Mouse (Mus musculus) intestine, embryonic 15.5 days (tissue): ENCODE measurements around the gene Fam185a. TPM values are rescaled to one million over a fixed set of nuclear protein-coding genes. Genes with fewer than 3 reads are reported as not detected.

Experiments used
- ATAC-seq: fragments of 200-750 bp; cut with Nextera tagmentation; 2 replicates; pipeline ENCODE4 v1.8.0; 2017; ENCODE audit warnings: moderate TSS enrichment, moderate library complexity
- H3K27ac ChIP-seq: fragments of 300-500 bp; sonication (generic); 2 replicates; pipeline ENCODE4 v1.5.1; 2015; ENCODE audit warnings: mild to moderate bottlenecking, inconsistent platforms
- H3K27me3 ChIP-seq: fragments of 300-500 bp; sonication (generic); replicated peaks from 2 replicates; pipeline ENCODE4 v1.6.1; 2015; ENCODE audit warnings: inconsistent platforms
- H3K36me3 ChIP-seq: fragments of 300-500 bp; sonication (generic); 2 replicates; pipeline ENCODE4 v1.6.1; 2015; ENCODE audit warnings: inconsistent platforms
- H3K4me1 ChIP-seq: fragments of 300-500 bp; sonication (generic); replicated peaks from 2 replicates; pipeline ENCODE4 v1.6.1; 2015; ENCODE audit warnings: inconsistent platforms
- H3K4me2 ChIP-seq: fragments of 300-500 bp; sonication (generic); replicated peaks from 2 replicates; pipeline ENCODE4 v1.6.1; 2015; ENCODE audit warnings: mild to moderate bottlenecking, inconsistent platforms
- H3K4me3 ChIP-seq: fragments of 300-500 bp; sonication (generic); replicated peaks from 2 replicates; pipeline ENCODE4 v1.5.1; 2015; ENCODE audit warnings: inconsistent platforms
- H3K9ac ChIP-seq: fragments of 300-500 bp; sonication (generic); 2 replicates; pipeline ENCODE4 v1.6.1; 2015; ENCODE audit warnings: inconsistent platforms
- H3K9me3 ChIP-seq: fragments of 300-500 bp; sonication (generic); 2 replicates; pipeline ENCODE4 v1.6.1; 2016; ENCODE audit warnings: inconsistent platforms
- WGBS: fragments of 180-500 bp; shearing (Covaris S2); methylation state at CpG from one replicate; pipeline ENCODE4 v1.1.7; 2015; 5-methylcytosine and 5-hydroxymethylcytosine counted together
- polyA plus RNA-seq: library from polyadenylated mRNA; unstranded; fragments of >200 nt; fragmentation: Nextera tagmentation; extraction: Ambion mirVana; gene quantifications from 2 replicates; pipeline ENCODE4 v1.2.1, GENCODE M21; 2015

The Fam185a gene
- polyA plus RNA-seq: 9.7 and 10.4 TPM in 2 replicates

DNA sequence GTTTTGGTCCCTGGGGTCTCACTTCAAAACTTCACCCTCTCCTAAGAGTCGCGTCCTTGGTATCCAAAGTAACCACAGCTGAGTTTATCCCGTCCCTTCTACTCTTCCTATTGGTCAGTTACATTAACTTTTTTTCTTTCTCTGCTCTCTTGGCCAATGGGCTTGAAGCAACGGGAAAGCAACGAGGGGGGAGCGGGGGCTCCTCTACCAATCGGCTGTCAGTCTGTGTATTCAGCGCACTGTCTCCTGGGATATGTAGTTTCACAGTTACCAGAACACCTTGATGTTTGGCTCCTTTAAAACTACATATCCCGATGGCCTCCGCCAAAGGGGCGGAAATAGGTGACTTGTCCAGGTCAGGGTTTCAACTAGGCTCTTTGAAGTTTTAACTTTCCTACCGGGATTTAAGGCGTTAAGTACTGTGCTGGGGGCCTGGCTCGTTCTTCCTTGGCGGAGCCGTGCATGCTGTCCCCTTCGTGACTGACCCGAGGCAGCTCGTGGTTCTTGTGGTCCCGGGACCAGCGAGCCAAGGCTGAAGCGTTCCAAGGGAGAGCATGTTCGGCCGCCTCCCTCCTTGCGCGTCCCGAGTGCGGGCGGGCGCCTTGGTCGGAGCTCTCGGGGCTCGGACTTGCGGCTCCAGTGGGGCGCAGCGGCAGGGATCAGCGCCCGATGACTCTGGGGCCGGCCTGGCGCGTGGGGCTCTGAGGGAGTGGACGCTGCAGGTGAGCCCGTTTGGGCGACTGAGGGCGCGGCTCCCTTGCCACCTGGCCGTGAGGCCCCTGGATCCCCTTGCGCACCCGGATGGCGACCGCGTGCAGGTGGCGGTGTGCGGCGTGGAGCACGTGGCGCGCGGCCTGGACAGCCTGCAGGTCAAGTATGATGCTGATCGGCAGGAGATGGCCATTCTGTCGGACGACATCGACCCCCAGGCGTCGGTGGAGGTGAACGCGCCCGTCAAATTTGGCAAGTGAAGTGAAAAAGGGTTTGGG is at the start of gene Fam185a, which contains the start of gene Ccdc146:
Gene Fam185a, plus strand, starts transcription at position 345 of the 989 bp plus-strand sequence.
Gene Ccdc146, minus strand, starts transcription at position 64 of the 989 bp plus-strand sequence.
- peak within 1 kb of the TSS; percentile 78 for H3K9ac ChIP-seq
- peak; percentile 100 for ATAC-seq
- H3K4me2 ChIP-seq: peak within 1 kb of the TSS; percentile 94
- H3K9me3 ChIP-seq: no peaks in the 10 kb centered on the region
- H3K4me3 ChIP-seq: peak within 1 kb of the TSS; percentile 81
- peak within 1 kb of the TSS; percentile 77 for H3K27ac ChIP-seq
- H3K4me1 ChIP-seq: no peaks in the 10 kb centered on the region
- no peaks in the 10 kb centered on the region for H3K27me3 ChIP-seq
- WGBS: under 1% methylated on average over 67 of the region's 68 CpGs
- no peaks in the 10 kb centered on the region for H3K36me3 ChIP-seq

DNA sequence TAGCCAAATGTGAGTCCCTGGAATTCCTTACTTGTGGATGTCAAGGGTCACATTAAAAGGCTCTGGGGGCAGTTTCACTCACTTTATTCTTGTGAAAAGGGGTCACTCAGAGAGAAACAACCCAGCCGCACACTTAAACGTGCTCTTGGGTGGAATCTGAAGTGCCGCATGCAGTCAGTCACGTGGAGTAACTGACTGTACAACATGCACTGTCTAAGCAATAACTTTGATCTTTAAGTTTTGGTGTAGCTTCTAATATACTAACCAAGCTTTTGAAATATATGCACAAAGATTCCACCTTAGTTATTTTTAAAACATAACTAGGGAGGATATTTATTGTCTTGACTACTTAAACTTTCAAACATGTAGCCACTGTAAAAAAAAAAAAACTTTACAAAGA is 47.8 kb upstream of the Fam185a start:
- ATAC-seq: no peak
- WGBS: 75% methylated on average over 4 of the region's 4 CpGs
- Histone ChIP-seq H3K27ac (no peak overlapping the region), H3K4me1 (peaks cover 6% of the 10 kb centered on the region), H3K9me3 (no peaks in the 10 kb centered on the region), H3K27me3 (no peaks in the 10 kb centered on the region), H3K9ac (no peak overlapping the region), H3K36me3 (no peaks in the 10 kb centered on the region), H3K4me3 (no peak overlapping the region), H3K4me2 (no peak overlapping the region)

DNA sequence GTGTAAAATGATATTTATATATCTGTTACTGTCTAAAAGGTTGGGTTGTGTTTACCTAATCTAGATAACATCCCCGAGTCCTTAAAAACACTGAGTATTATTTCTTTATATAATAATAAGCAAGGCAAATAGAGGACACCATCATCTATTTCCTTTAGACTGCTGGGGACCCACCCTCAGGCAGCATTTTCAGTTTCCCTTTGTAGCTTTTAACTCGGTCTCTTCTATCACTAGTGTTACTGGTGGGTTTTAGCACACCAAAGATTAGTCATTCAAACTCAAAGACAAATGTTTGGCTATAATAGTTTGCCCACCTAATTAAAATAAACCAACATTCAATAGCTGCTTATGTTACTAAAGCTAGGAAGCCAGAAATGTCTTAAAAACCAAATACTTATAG is 46.4 kb upstream of the Fam185a start:
- no peak overlapping the region for H3K27ac ChIP-seq
- no peaks in the 10 kb centered on the region for H3K36me3 ChIP-seq
- peaks cover 10% of the 10 kb centered on the region; the same call in 1 of the 2 replicates for H3K4me1 ChIP-seq
- 47% methylated on average over 2 of the region's 2 CpGs for WGBS
- H3K4me2 ChIP-seq: no peak overlapping the region
- H3K27me3 ChIP-seq: no peaks in the 10 kb centered on the region
- H3K4me3 ChIP-seq: no peak overlapping the region
- H3K9ac ChIP-seq: no peak overlapping the region
- no peaks in the 10 kb centered on the region for H3K9me3 ChIP-seq
- no peak for ATAC-seq

- H3K9me3 ChIP-seq: no peaks in the 10 kb centered on the region
- H3K4me1 ChIP-seq: peaks cover 17% of the 10 kb centered on the region
- H3K27ac ChIP-seq: no peak overlapping the region
- H3K4me2 ChIP-seq: no peak overlapping the region
- ATAC-seq: 0 out of 2 replicates have a peak, but pooled peaks have one; percentile 32
- no peak overlapping the region for H3K4me3 ChIP-seq
- no peaks in the 10 kb centered on the region for H3K36me3 ChIP-seq
- WGBS: 21% methylated on average over 6 of the region's 6 CpGs
- no peaks in the 10 kb centered on the region for H3K27me3 ChIP-seq
- no peak overlapping the region for H3K9ac ChIP-seq
These were observed 42.8 kb upstream of the Fam185a start for GRCm38 (mm10) chr5:21381986-21382385.

GRCm38 (mm10) chr5:21382678-21383077 is 42.1 kb upstream of the Fam185a start:
- no peaks in the 10 kb centered on the region for H3K9me3 ChIP-seq
- H3K4me3 ChIP-seq: no peak overlapping the region
- no peak for ATAC-seq
- peaks cover 17% of the 10 kb centered on the region for H3K4me1 ChIP-seq
- H3K4me2 ChIP-seq: no peak overlapping the region
- no peaks in the 10 kb centered on the region for H3K27me3 ChIP-seq
- no peak overlapping the region for H3K9ac ChIP-seq
- 32% methylated on average over 6 of the region's 6 CpGs for WGBS
- H3K27ac ChIP-seq: no peak overlapping the region
- H3K36me3 ChIP-seq: no peaks in the 10 kb centered on the region

DNA sequence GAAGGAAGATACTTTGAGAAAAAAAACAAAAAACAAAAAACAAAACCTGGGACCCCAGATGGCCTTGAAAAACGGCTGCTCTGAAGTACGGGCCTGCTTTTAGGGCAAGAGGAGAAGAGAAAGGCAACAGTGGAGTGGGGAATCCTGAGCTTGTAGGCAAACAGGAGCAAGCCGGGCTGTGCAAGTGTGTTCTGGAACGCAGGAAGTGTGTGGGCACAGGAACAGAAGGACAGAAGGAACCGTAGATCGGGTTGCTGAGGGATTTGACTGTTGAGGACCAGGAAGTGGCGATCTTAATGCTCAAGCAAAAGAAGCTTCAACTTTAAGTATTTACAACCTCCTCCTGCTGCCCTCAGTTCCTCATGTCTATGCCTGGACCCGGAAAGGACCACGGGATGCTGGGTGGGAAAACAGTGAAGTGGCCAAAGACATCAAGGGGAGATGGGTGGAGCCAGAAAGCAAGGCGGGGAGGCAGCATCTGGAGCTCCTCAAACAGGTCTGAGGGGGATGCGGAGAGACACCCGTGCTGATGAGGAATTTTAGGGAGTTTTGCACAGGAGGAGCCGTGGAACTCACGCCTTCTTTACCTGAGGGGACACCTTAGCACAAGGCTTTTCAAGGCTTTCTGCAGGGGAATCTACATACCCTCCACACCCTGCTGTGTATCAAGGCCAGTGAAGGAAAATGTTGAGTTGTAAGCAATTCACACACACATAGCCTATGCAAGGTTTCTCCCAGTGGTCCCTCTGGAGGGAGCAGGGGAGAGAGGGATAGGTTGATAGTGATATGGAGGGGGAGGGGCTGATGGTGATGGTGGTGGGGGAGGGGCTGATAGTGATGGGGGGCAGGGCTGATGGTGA is 41.1 kb upstream of the Fam185a start:
- no peaks in the 10 kb centered on the region for H3K36me3 ChIP-seq
- no peaks in the 10 kb centered on the region for H3K9me3 ChIP-seq
- H3K27ac ChIP-seq: peak overlapping the region; percentile 48; the same call in 1 of the 2 replicates
- WGBS: 30% methylated on average over 14 of the region's 14 CpGs
- no peak overlapping the region for H3K9ac ChIP-seq
- peaks cover 17% of the 10 kb centered on the region for H3K4me1 ChIP-seq
- no peak overlapping the region for H3K4me3 ChIP-seq
- peak; percentile 50 for ATAC-seq
- no peak overlapping the region; the same call in 1 of the 2 replicates for H3K4me2 ChIP-seq
- no peaks in the 10 kb centered on the region for H3K27me3 ChIP-seq

DNA sequence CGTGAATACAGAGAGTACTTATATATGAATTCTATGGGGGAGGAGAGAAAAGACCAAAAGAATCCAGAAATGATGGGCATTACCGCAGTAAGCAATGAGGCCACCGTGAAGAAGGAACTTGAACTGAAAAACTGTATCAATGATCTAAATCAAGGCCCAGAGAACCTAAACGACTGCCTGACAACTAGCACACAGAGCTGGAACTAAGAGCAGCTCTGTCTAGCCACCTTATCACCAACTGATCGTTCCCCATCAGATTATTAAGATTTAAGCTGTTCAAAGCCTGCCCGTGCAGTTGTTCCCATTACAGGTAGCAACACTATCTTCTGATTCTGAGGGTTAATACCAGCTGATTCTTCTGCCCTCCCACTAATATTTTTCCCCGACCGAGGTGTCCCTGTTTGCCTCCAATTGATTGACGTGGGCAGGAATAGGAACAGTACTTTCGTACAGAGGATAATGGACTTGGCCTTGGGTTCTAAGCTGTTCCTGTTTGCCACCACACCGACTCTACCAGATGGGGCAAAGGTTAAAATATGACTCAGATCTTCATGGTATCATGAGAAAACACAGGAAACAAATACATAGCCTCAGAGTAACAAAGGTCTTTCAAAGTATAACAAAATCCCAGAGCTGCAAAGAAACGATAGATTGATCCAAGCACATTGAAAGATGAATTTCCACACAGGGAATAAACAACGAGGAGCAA is 40.4 kb upstream of the Fam185a start:
- no peak for ATAC-seq
- H3K9me3 ChIP-seq: no peaks in the 10 kb centered on the region
- no peak overlapping the region for H3K4me3 ChIP-seq
- WGBS: 65% methylated on average over 13 of the region's 13 CpGs
- no peaks in the 10 kb centered on the region for H3K36me3 ChIP-seq
- H3K4me1 ChIP-seq: peaks cover 17% of the 10 kb centered on the region
- H3K27me3 ChIP-seq: no peaks in the 10 kb centered on the region
- H3K27ac ChIP-seq: no peak overlapping the region
- no peak overlapping the region for H3K4me2 ChIP-seq
- H3K9ac ChIP-seq: no peak overlapping the region

DNA sequence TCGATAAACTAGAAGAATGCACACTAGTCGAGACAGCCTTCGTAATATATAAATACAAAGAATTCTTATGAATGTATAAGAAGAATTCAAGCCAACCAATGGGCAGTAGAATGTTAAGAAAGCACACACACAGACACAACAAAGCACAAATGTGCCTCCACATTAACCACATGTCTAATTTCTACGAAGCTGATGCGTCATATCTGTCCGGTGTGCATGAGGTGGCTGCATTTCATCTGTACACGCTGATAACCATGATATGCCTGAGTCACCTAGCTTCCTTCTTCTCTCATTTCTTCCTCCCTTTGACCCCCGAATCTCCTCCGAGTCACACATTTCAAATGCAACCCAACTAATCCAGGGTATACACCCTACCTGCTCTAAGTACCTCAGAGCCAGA is 39.8 kb upstream of the Fam185a start:
- H3K36me3 ChIP-seq: no peaks in the 10 kb centered on the region
- H3K9me3 ChIP-seq: no peaks in the 10 kb centered on the region
- WGBS: 85% methylated on average over 9 of the region's 9 CpGs
- H3K27me3 ChIP-seq: no peaks in the 10 kb centered on the region
- H3K9ac ChIP-seq: no peak overlapping the region
- no peak overlapping the region for H3K27ac ChIP-seq
- no peak overlapping the region for H3K4me3 ChIP-seq
- peaks cover 17% of the 10 kb centered on the region for H3K4me1 ChIP-seq
- ATAC-seq: no peak
- no peak overlapping the region for H3K4me2 ChIP-seq

DNA sequence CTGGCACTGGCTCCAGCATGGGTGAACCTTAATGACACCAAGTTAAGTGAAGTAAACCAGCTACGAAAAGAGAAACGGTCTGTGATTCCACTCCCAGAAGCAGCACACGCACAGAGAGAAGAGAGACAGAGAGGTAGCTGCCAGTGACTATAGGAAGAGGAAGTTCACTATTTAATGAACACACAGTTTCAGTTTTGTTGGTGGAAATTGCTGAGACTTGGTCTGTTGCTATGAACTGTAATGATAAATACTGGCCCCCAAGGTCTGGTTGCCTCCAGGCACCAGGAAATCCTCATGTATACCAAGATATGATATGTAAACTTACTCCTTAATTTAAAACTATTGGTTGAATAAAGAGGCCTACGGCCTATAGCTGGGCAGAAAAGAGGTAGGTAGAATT is 38.3 kb upstream of the Fam185a start:
- H3K4me2 ChIP-seq: no peak overlapping the region
- no peaks in the 10 kb centered on the region for H3K9me3 ChIP-seq
- H3K36me3 ChIP-seq: no peaks in the 10 kb centered on the region
- no peaks in the 10 kb centered on the region for H3K27me3 ChIP-seq
- H3K27ac ChIP-seq: no peak overlapping the region
- no peak overlapping the region for H3K4me3 ChIP-seq
- 63% methylated on average over 4 of the region's 4 CpGs for WGBS
- H3K4me1 ChIP-seq: peaks cover 17% of the 10 kb centered on the region
- H3K9ac ChIP-seq: no peak overlapping the region
- ATAC-seq: no peak

GRCm38 (mm10) chr5:21387340-21387739 is 37.4 kb upstream of the Fam185a start:
- Histone ChIP-seq H3K9me3 (no peaks in the 10 kb centered on the region), H3K4me1 (peaks cover 23% of the 10 kb centered on the region), H3K9ac (no peak overlapping the region), H3K4me2 (no peak overlapping the region), H3K36me3 (no peaks in the 10 kb centered on the region), H3K27me3 (no peaks in the 10 kb centered on the region), H3K27ac (no peak overlapping the region), H3K4me3 (no peak overlapping the region)
- ATAC-seq: no peak

GRCm38 (mm10) chr5:21388855-21389254 is 35.9 kb upstream of the Fam185a start:
- WGBS: 78% methylated on average over 4 of the region's 4 CpGs
- no peak overlapping the region for H3K4me2 ChIP-seq

More at GRCm38 (mm10) chr5:21388855-21389254, 35.9 kb upstream of the Fam185a start:
- no peak overlapping the region for H3K4me3 ChIP-seq
- ATAC-seq: no peak
- no peaks in the 10 kb centered on the region for H3K9me3 ChIP-seq
- no peaks in the 10 kb centered on the region for H3K36me3 ChIP-seq
- no peak overlapping the region for H3K9ac ChIP-seq
- peaks cover 8% of the 10 kb centered on the region; the same call in 1 of the 2 replicates for H3K4me1 ChIP-seq
- no peaks in the 10 kb centered on the region for H3K27me3 ChIP-seq
- H3K27ac ChIP-seq: no peak overlapping the region
